Mouse (Mus musculus): ENCODE data around the gene Pphln1.

DNA sequence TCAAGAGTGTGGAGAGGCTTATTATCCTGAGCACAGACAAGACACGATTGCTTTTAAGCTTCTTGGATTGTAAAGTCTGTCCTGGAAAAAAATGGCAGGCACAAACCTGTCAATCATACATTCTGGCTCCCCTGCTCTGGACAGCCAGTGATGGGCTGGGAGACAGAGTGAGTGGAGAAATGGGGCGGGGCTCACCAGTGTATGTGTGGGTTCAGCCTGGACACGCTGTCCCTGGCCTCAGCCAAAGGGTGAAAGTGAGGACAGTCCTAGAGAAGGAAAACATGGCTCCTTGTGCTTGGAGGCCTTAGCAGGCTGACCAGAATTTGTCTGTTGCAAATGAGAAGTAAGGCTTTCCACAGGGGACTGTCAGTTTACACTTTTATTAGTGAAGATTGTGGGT is 50.7 kb downstream of the Pphln1 start:
- TF ChIP-seq CTCF (IDR thresholded peaks at IDR 0.05; ENCODE audit: low read depth) (no peak), EP300 (IDR thresholded peaks at IDR 0.05; ENCODE audit: low read depth) (no peak)

All from heart, postnatal 0 days (tissue).